Mouse (Mus musculus) lung, postnatal 4 days (tissue): ENCODE measurements around the gene Cep128.

ENCODE experiments used
- DNase-seq, 2 experiments: peaks; one replicate each; pipeline ENCODE4 v3.0.0; 2021

Cep128 gene

DNA sequence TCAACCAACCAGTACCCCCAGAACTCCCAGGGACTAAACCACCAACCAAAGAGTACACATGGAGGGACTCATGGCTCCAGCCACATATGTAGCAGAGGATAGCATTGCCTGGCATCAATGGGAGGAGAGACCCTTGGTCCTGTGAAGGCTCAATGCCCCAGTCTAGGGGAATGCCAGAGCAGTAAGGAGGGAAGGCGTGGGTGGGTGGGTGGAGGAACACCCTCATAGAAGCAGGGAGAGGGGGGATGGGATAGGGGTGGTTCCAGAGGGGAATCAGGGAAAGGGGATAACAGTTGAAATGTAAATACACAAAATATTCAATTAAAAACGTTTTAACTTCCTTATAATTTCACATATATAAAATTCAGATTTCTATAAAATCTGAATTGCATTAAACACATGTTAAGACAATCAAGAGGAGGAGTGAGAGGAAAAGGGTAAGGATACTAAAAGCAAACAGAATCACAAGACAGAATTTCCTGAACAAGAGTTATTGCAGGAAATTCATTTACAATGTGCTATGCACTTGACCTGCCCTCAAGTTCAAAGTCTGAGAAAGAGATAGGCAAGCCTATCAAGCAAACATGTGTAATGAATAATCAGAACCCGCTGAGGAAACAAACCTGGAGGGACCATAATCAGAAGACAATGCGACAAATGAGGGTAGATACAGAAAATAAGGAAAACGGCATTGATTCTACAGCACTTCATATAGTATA lies 207.2 kb downstream of the Cep128 start:
- DNase-seq: no peak

DNA sequence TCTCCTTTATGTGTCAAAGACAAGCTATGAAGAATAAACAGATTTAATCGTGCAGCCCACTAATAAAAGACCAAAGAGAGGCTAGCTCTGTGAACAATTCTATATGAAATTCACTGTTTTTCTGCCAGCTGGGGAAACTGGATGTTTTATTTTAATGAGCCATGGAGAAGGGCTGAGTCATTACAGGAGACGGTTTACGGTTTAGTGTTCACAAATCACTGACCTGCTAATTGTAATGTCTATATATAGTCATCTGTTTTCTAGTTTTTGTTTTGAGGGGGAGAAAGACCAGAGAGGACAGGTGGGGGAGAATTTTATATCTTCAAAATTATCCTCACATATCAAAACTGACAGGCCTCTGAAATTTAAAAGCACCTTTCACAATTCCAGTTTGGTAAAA lies 212.6 kb downstream of the Cep128 start:
- DNase-seq: no peak

DNA sequence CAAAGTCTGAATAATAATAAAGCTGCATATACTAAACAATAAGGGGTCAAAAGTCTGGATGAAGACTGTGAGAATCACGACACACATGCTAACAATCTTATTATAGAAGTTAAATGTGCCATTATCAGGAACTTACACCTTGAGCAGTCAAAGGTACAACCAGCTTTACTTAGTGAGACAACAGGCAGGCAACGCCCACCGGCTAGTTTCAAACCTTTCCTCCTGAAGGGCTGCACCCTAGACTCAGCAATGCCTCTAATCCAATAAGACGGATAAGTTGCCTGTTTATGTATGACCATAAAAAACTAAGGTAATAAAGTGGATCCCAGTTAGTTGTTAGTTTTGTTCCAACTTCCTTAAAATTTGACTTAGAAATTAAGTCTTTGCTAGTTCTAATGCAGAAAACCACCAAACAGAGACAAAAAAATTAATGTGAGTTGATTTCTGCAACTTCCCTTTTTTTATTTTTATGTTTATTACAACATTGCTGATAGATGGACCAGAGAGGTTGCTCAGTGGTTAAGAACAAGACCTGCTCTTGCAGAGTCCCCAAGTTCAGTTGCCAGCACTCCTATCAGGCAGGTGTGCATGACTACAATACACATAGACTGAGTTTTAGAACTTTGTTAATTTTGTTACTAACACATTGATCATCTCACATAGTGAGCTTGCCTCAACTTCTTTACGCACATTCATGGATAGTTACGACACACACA lies 223.0 kb downstream of the Cep128 start:
- DNase-seq: no peak

DNA sequence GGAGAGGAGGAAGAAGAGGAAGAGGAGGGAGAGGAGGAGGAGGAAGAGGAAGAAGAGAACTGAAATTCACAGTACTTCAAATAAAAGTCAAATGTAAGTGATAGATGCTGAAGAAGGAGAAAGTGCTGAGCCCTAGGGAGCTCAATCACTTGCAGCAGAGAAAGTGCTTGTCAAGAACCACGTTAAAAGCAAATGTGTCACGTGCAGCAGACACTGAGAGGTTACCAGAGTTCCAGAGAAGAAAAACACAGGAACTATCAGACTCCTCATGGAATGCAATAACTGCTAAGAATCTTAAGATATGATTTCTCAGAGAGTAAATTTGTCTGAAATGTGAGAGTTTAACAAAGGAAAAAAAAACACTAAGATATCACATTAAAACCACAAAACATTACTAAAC lies 225.7 kb downstream of the Cep128 start:
- DNase-seq: no peak

DNA sequence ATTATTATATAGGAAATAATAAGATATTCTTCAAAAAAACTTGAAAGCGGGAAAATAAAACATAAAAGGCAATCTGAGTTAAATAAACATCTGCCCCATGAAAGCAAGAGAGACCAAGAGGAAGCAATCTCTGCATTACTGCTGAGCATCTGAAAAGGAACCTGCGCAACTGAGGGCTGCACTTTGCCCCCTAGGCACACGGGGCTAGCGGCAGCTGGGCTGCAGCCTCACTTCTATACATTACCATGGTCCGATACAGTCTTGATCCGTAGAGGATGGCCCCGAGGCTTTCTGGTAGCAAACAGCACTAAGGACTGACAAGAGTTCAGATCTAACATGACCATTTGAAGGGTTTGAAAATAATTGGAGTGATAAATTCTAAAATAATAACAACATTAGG lies 230.2 kb downstream of the Cep128 start:
- no peak for DNase-seq

DNA sequence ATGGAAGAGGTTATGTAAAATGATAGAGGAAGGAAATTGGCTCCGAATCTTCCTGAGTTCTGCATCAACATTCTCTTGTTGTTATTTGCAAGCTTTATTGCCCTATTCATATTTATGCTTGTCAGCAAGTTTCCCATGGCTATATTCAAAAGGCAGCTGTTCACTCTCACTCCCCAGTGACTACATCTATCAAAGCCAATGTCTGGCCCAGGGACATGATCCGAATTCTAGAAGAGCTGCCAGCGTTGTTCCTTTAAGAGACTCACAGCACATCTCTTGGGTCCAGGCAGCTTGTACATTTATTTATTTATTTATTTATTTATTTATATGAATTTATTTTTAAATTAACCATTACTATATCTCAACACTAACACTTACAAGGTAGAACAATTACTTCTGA lies 235.1 kb downstream of the Cep128 start:
- no peak for DNase-seq

DNA sequence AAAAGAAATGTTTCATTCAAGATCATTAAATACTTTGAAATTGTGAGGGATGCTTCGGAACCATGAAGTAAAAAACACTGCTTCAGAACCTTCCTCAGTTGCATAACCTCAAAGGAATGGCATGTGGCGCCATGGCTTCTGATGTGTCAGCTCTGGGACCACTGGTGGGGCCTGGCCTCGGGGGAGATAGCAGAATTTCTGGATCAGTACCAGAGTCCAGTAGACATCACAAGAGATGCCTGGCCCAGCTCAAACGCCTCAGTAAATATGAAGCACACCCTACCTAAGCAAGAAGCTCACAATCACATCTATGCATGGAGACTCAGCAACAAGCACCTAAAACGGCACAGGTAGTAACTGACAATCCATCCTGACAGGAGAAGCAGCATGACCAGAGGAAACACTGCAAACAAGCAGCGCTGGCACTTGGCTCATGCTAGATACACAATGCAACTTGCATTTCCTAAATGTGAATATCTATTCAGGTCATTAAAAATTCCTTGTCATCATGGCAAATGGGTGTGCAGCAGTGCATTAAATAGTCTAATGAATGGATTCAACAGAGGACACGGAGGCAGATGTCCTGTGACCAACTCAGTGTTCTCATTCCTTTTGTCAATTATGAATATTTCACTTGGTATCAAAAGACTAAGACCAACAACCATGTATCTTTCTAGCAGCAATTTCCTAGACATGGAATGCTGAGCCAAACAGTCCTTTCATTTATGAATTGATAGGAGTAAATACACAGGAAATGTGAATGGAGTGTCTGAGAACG lies 249.3 kb downstream of the Cep128 start:
- no peak for DNase-seq

DNA sequence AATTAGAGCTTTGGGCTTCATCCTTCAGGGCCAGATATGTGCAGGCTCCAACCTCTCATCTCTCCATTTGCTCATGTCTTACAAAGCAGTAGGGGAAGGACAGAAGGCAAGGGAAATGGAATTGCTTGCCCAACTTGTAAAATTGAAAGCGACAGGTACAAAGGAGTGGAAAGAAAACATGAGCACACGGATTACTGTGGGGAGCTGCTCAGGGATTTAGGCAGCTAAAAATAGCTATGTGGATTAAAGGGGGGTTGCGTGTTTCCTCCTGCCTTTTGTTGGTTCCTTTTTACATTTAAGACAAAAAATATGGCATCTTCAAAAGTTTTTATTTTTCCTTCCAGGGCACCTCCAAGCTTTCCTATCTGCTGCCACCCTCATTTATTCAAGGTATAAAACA lies 269.2 kb downstream of the Cep128 start:
- no peak for DNase-seq

DNA sequence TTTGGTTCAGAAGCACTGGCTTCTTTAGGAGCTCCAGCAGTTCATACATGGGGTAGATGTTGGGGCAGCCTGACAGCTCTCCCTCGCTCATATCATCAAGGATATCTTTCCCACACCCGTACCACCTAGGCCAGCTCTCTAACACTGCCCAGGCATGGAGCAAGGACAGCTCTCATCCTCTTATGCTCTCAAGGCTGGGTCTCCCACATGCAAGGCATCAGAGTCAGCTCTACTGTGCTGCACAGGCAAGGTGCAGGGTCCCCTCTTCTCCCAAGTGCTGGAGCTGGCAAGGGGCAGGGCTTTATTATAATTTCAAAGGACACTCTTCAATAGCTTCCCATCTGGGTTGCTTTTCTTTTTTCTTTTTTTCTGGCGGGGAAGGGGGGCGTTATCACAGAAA lies 280.9 kb downstream of the Cep128 start:
- DNase-seq: no peak

DNA sequence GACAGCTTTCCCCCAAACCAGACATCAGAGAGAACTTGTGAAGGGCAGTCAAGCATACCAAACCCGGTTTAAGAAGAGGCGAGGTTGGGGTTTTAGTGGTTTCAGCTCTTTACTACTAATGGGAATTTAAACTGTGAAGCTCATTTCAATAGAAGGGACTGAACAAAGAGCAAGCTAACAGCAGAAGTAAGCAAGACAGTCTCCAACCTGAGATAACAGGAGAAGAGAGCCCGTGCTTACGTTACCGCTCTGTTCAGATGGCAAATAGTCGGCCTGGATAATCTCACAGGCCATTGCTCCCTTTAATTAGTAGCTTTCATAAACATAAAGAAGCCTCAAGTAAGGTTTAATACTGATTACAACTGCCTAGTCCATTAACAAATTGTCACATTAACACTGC lies 286.3 kb downstream of the Cep128 start:
- DNase-seq: no peak

DNA sequence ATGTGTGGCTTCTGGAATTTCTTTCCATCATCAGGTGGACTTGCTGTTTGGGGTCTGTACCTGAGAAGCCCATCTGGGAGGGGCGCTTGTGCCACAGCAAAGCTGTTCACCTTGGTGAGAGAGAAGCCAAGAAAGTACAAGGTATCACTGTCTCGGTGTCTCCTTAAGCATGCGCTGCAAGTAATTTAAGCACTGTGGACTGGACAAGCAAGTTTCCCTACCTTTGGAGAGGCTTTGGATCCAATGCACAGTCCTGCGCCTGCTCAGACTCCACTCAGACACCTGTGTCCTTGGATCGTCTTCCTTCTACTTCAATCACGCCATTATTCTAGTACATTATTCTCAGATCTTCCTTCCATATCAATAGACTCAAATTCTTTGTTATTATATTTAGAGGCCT lies 288.0 kb downstream of the Cep128 start:
- DNase-seq: no peak

DNA sequence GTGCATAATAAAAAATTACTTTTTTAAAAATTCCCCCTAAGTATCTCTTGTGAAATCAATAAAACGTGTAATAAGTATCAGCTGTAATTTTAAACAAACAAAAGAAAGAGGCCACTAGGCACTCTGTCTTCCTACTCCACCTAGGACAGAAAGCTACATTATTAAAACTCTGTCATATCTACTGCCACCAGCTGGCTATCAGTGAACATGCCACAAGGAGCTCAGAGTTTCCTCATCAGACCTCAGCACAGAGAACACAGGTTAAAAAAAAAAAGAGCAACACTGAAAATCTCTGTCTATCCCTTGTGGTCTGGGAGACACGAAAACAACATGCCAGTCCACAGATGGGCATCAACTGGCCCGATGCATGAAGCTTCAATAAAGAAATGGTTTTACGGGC lies 295.9 kb downstream of the Cep128 start:
- DNase-seq: no peak

DNA sequence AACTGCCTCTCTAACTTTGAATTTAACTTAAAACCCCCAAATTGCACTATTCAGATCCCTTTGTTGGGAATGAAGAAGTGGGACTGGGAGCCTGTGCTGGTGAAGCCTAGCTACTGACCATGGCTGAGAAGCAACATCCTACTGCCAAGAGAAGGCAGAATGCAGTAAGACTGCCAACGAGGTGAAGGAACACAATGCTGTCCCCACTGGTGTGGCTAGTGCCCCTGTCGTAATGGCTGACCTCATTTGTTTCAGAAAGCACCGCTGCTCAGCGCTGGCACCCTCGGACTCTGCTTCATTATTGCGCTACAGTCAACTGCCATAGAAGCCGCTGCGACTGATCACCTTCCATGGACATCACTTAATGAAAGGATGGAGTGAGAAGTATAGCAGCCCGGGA lies 298.2 kb downstream of the Cep128 start:
- DNase-seq: no peak

DNA sequence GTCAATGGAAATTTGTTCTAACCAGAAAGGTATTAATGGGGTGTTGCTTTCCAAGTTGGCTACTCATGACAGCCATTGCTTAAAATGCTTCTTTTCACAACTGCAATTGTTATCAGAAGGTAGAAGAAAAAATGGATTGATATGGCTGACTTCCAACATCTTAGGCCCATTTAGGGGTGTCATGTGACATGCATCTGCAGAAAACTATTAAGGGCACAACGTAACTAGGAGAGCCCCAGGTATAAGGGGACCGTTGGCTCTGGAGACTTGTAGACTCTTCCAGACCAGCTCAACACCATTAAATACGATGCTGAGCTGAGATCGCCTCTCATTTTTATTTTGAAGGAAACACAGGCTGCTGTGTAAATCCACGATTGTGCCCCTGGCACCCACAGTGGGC lies 308.6 kb downstream of the Cep128 start:
- no peak for DNase-seq

DNA sequence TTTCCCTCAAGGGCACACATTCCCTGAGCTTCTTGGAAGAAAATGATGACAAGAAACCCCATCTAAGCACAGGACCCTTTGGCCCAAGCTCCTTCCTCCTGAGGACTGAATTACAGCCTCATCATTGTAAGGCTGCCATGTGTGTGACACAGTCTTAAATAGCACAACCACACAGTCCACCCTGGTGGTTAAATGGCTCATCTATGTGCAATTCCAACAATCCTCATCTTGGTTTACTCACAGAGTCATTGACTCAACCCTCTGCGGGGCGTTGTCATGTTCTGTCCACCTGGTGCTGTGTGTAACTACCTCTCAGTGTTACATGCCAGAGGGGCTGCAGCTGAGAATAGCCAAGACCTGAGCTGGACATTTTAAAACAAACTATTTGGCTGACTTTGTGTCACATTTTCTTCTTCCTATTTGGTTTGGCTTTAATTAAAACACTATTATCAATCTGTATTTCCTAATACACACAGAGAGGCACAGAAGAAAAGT lies 313.6 kb downstream of the Cep128 start:
- no peak for DNase-seq

DNA sequence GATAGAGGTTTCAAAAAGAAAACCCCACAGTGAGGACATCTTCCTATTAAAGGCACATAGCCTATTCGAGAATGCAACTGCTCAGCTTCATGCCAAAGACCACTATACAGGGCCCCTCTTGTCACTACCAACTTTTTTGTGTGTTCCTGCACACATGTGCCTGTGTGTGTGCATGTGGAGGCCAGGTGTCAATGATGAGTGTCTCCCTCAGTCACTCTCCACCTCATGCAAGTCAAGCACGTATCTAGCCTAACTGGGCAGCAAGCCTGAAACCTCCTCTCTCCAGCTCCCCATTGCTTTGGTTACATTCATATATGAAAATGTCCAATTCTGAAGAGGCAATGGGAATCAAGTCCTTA lies 317.1 kb downstream of the Cep128 start:
- no peak for DNase-seq

DNA sequence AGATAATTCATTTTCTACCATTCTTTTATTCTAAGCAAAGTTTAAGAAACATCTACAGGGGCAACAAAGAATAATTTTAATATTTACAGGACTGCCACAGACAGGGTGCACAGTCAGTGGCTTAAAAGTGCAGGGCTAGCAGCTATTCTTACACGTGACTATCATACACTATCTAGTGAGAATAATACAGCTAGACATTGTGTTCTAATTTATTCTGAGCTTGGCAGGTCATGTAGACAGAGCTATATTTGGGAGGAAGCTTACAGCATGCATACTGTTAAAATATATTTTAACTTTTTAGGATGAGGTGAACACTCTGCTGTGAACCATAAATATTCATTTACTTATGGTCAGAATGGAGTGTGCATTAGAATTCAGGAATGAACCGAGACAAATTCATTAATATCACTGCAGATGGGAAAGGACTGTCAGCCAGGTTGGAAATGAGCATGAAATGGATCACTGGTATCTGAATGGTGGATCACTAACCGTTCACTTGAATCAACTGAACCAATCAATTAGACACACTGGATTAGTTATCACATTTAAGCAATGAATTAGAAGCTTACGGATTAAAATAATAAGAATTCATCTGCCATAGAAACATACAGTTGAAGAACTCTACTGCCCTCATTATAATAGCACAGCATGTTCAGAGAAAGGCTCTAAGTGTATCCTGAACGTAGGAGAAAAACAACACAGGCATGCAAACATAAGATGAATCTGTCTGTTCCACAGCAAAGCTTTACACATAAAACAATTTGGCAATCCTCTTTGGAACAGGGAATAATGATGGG lies 317.7 kb downstream of the Cep128 start:
- DNase-seq: no peak

DNA sequence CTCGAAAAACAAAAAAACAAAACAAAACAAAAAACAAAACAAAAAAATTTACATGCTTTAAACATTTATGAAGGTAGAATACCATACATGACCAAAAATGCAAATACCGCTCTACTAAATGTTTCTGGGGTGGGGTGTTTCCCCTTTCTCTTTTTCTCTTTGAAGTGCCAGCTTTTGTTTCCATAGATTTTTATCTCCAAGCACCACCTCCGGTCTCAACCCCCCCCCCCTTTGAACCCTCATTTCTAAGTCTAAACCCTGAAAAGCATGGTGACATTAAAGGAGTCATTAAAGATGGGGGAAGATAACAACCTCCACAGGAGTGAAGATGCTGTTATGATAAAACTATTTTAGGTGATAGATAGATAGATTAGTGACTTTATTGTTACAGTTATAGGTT lies 318.8 kb downstream of the Cep128 start:
- DNase-seq: no peak

DNA sequence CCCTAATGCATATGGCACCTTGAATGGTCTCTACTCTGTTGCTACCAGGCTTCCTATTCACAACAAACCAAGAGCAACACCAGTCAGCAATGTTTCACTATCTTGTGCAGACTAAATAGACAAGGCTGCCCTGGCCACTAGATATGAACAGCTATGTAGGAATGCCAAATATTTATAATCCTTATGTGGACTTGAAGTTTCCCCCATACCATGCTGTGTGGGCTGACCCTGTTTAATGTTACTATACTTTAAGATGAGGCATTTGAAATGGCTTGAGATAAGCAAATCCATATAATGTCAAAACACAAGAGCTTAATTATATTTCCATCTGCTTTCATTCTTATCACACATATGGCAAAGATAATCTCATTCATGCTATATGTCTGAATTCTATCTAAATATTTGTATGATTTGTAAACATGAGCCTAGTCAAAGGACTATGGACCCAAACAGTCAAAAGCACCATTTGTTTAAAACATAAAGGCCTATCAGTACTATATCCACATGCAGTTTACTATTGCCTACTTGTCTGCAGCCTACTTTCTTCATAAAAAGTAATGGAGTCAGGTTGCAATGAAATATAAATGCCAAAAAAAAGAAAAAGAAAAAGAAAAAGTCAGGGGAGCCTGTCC lies 319.7 kb downstream of the Cep128 start:
- no peak for DNase-seq

DNA sequence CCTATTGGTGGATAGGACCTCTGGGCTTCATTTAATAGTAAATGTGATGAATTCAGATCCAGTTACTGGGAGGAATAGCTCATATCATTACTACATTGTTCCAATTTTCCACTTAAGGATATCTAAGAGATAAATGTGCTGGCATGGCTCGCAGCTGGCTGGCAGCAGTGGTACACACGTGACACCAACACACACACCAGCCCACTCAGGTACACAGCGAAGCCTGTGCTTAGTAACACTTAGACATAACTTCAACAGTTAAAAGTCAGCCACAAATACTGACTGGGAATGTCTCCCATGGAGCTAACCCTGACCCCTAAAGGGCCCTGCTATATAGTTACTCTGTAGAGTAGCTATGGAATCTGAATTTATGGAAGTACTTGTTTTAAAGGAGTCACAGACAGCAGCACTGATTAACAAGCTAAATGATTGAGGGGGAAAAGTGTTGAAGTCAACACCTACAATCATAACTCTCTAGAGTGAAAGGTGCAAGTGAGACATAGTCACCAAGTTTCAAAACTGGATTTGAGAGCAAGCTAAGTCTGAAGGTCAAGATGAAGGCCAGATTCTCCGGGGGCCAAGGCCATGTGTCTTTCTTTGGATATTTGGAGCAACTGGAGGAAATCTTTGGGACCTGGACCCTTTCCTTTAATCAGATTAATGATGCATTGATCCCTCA lies 320.7 kb downstream of the Cep128 start:
- no peak for DNase-seq

DNA sequence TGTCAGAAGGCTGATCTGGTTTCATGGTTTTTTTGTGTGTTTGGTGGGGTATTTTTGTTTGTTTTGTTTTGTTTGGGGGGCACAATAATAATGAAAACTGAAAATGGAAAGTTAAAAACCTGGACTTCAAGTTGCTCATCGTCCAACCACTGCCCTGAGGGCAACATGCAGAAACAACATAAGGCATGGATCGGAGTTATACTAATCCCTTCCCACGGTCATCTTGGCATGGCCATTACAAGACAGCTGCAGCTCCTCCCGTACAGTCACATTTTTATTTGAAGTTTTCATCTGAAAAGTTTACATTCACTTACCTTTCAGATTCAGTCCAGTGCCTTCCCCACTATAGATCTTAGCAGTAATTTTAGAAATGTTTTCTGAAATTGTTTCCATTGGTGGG lies 321.5 kb downstream of the Cep128 start:
- DNase-seq: no peak

DNA sequence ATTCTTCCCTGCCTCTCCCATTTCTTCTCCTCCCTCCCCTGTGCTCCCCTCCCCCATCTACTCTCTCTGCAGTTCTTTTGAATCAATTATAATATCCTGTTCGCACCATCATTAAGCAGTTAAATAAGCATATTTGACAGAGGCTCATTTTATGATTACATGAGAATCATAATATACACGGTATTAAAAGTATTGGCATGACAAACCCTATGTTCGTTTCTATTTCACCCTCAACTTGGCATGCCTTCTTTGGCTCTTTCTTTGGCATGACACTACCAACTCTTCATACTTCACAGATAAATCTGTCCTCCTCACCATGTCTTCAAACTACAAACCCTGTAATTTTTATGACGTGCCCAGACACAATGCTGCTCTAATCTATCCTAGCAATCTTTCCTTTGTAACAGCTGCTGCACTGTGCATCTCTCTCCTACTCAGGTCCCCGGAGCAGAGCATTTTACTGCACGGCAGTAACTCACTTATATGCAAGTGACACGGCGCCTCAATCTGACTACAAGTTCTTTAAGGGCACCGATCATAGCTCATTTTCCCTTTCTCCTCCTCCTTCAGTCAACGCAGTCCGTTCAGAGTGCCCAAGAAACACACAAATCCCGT lies 324.4 kb downstream of the Cep128 start:
- no peak for DNase-seq
